Mouse (Mus musculus) skeletal muscle tissue, adult 2 months (tissue): ENCODE results near the gene Sptbn1.

ENCODE experiments used
- DNase-seq: peaks from one replicate; pipeline ENCODE4 v3.0.0-alpha.2; 2012; ENCODE audit warnings: low read depth, low spot score

Gene Sptbn1

GRCm38 (mm10) chr11:30171586-30172178, 96.3 kb downstream of the Sptbn1 start:
- DNase-seq, result no peak

- no peak for DNase-seq
These were observed 96.8 kb downstream of the Sptbn1 start for GRCm38 (mm10) chr11:30171184-30171583.

GRCm38 (mm10) chr11:30166551-30166922, 101.4 kb downstream of the Sptbn1 start:
- no peak for DNase-seq

- DNase-seq, result peak; percentile 46
These were observed 102.0 kb downstream of the Sptbn1 start for GRCm38 (mm10) chr11:30165861-30166550.

- no peak for DNase-seq
These were observed 103.3 kb downstream of the Sptbn1 start for GRCm38 (mm10) chr11:30164515-30165214.

- no peak for DNase-seq
These were observed 104.1 kb downstream of the Sptbn1 start for GRCm38 (mm10) chr11:30163870-30164269.

- no peak for DNase-seq
These were observed 104.9 kb downstream of the Sptbn1 start for GRCm38 (mm10) chr11:30163081-30163480.

- DNase-seq, result no peak
These were observed 106.2 kb downstream of the Sptbn1 start for GRCm38 (mm10) chr11:30161744-30162143.

- DNase-seq, result peak; percentile 89
These were observed 106.8 kb downstream of the Sptbn1 start for GRCm38 (mm10) chr11:30161173-30161650.

GRCm38 (mm10) chr11:30160625-30161172, 107.3 kb downstream of the Sptbn1 start:
- peak; percentile 23 for DNase-seq

GRCm38 (mm10) chr11:30159545-30160255, 108.3 kb downstream of the Sptbn1 start:
- no peak for DNase-seq

- no peak for DNase-seq
These were observed 109.8 kb downstream of the Sptbn1 start for GRCm38 (mm10) chr11:30158028-30158700.

GRCm38 (mm10) chr11:30155887-30156286, 112.1 kb downstream of the Sptbn1 start:
- peak; percentile 49 for DNase-seq

- no peak for DNase-seq
These were observed 113.0 kb downstream of the Sptbn1 start for GRCm38 (mm10) chr11:30154980-30155379.

GRCm38 (mm10) chr11:30148888-30149287, 119.1 kb downstream of the Sptbn1 start:
- DNase-seq, result no peak

- DNase-seq, result no peak
These were observed 119.6 kb downstream of the Sptbn1 start for GRCm38 (mm10) chr11:30148378-30148777.

- no peak for DNase-seq
These were observed 120.1 kb downstream of the Sptbn1 start for GRCm38 (mm10) chr11:30147882-30148281.

GRCm38 (mm10) chr11:30143090-30143489, 124.9 kb downstream of the Sptbn1 start:
- DNase-seq, result no peak

- no peak for DNase-seq
These were observed 128.7 kb downstream of the Sptbn1 start for GRCm38 (mm10) chr11:30139165-30139826.

- no peak for DNase-seq
These were observed 130.9 kb downstream of the Sptbn1 start for GRCm38 (mm10) chr11:30137081-30137480.

GRCm38 (mm10) chr11:30134058-30134457, 133.9 kb downstream of the Sptbn1 start:
- no peak for DNase-seq
